Mouse (Mus musculus): ENCODE results near the gene Fbln2.

Fbln2 gene

GRCm38 (mm10) chr6:91283031-91283430 lies 70.8 kb downstream of the Fbln2 start:
- DNase-seq = no peak

- DNase-seq = peak; percentile 39
Measured at GRCm38 (mm10) chr6:91284521-91285449, 72.5 kb downstream of the Fbln2 start.

- peak; percentile 91 for DNase-seq
Measured at GRCm38 (mm10) chr6:91285450-91285790, 73.2 kb downstream of the Fbln2 start.

DNA sequence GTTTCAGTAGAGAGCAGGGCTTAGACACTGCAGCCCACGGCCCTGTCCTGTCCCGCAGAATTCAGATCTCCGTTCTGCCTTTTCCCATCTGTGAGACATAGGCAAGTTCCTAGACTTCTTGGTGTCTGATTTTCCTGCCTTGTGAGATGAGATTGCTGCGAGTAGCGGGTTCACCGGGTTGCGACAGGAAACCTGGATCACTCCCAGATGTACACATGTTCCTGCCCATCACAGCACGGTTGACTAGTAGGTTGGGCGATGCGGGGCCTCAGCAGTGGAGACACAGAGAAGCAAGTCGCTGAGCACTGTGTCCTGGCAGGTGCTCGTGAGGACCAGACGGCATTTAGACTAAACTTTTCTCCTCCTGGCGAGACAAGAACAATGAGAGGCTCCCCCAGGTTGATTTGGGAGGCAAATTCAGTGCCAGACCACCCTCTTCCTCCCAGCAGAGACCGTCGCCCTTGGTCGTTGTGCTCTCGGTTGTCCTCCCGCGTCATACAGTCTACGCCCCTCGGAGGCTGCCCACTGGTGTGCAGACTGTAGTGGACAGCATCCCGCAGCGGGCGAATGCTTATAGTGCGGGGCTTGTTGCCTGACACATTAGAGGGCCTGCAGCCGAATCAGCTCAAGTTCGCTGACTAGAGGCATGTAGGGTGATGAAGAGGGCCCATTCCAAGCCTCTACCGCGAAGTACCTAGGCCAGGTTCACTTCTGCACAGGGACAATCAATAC lies 73.7 kb downstream of the Fbln2 start:
- DNase-seq = no peak

GRCm38 (mm10) chr6:91286624-91287023 lies 74.4 kb downstream of the Fbln2 start:
- DNase-seq = peak; percentile 93

DNA sequence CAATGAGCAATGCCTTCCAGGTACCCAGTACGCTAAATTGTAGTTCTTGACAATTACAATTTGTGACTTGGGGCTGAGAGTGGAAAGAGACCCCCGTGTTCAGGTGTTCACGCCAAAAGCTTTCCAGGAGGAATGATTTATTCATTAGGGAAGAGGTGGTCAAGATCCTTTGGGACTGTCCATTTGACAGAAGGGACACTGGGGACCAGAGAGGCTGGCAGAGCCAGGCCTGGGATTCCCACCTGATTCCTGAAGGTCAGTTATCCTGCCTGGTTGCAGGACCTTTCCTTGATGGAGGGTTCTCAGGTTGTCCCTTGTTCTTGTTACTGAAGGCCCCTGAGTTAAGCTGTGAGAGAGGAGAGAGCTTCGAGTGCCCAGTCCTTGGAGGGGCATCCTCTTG lies 74.9 kb downstream of the Fbln2 start:
- no peak for DNase-seq

- DNase-seq = no peak
Measured at GRCm38 (mm10) chr6:91287636-91288035, 75.4 kb downstream of the Fbln2 start.

- DNase-seq = no peak
Measured at GRCm38 (mm10) chr6:91288251-91288785, 76.1 kb downstream of the Fbln2 start.

DNA sequence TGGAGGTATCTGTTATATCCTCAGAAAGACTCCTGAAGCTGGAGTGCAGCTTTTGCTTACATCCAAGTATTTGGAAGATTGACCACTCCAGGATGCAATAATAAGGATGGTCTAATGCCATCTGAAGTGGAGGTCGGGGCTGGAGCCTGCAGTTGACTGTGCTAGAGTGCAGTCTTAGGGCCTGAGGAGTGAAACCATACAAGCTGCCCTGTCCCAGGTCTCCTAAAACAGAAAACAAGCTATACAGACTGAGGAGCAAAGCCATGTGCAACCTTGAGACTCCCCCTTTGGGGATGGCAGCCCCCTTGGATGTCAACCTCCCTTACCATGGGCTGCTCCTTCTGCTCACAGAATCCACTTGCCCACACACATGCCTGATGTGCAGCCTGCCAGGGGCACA lies 76.7 kb downstream of the Fbln2 start:
- no peak for DNase-seq

- DNase-seq = peak; percentile 70
Measured at GRCm38 (mm10) chr6:91290937-91291336, 78.7 kb downstream of the Fbln2 start.

- no peak for DNase-seq
Measured at GRCm38 (mm10) chr6:91295431-91295830, 83.2 kb downstream of the Fbln2 start.

- DNase-seq = no peak
Measured at GRCm38 (mm10) chr6:91298828-91299227, 86.6 kb downstream of the Fbln2 start.

- no peak for DNase-seq
Measured at GRCm38 (mm10) chr6:91300079-91300478, 87.8 kb downstream of the Fbln2 start.

DNA sequence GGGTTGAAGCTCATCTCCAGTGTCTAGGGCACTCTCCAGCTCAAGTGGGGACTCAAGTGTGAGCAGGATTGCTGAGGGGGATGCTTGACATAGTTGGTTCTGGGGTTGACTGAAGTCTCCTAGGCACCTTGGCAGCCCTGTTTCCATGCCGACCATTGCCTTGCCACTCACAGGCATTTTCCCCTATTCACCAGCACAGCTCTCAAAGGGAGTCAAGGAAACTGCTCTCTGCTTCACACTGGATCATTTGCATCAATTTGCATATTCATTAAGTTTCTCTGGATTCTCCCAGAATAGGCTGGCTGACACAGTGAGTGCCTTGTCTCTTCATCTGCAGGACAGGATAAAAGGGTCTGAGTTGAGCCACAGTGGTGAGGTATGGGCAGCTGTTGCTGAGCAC lies 89.6 kb downstream of the Fbln2 start:
- DNase-seq = no peak

DNA sequence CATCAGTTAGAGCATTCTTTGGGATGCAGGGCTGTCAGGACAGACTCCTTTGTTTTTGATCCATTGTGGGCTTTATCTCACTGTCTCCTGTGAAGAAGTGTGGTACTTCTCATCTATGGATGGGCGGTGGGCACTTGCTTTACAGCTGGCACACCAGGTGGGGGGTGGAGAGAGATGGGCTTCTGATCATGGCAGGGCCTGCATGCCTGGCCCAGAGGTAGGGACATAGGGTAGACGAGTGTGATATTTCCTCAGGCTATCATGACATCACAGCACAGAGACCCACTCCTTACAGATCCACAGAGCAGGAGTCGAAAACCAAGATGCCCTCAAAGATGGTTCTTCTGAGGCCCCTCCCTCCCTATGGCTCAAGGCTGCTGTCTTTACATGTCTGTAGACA lies 90.1 kb downstream of the Fbln2 start:
- no peak for DNase-seq

DNA sequence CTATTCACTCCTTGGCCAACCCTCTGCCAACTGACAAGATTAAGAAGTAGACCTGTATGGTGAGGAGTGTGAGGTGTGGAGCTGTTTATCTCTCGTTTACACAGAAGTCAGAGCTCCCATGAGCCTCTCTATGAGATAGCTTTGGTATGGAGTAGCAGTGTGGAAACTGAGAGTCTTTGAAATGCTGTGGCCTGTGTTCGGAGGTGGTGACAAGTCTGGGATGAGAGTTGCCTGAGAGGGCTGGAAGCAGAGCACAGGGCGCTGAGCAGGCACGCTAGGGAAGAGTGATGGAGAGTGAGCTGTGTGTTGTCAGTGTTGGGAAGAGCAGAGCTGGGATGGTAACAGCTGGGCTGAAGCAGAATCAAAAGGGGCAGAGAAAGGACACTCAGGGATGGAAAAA lies 91.9 kb downstream of the Fbln2 start:
- no peak for DNase-seq

DNA sequence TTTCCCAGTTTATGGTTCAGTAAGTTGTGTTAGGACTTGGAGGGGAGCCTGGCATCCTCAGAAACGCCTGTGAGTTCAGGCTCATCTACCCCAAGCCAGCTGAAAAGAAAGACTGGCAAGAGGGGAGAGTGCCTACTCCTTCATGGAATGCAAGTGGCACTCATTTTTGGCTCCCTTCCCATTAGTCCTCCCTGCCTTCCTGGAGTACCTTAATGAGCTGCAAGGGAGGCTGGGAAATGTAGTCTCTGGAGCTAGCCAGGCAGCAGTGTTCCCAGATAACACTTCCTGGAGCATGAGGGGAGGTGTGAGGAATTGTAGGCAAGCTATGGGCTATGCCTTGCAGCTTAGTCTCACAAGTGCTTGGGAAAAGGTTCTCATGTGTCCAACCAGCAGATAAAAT lies 95.7 kb downstream of the Fbln2 start:
- no peak for DNase-seq

- no peak for DNase-seq
Measured at GRCm38 (mm10) chr6:91311204-91311603, 98.9 kb downstream of the Fbln2 start.

DNA sequence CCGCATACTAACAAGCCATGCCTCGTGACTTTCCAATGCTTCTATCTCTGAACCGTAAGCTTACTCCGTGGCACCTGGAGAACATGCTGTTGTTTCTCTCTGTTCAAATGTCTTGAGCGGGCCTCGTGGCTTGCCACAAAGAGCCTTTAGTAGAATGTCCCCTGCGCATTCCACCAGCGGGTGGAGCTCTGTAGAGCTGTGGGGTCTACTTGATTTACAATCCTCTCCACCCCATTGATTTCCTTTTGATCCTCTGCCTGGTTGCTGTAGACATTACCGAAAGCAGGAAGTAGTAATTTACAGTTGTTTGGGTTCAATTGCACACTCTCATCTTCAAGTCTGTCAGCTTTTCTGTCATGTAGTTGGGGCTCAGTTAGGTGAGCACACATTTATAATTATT lies 100.2 kb downstream of the Fbln2 start:
- no peak for DNase-seq
